Mouse (Mus musculus) fat pad, adult 2 months (tissue): Measurements from ENCODE around the gene Vsig4.
"Not testable (repeated sequence)": the region's sequence is repeated elsewhere in the genome, so short reads cannot be mapped to it uniquely, and the experiment has no call there.

Experiments used
- DNase-seq: peaks from one replicate; pipeline ENCODE4 v3.0.0-alpha.2; 2011; ENCODE audit warnings: low read depth, low spot score; ENCODE audit errors: extremely low read depth

Vsig4 gene

GRCm38 (mm10) chrX:96293338-96293737 lies at the start of gene Vsig4:
Gene Vsig4 (minus strand): TSS chrX:96293438.
- no peak for DNase-seq

GRCm38 (mm10) chrX:96339108-96339507 lies 45.9 kb upstream of the Vsig4 start:
- DNase-seq: no peak

- no peak for DNase-seq
Observed at GRCm38 (mm10) chrX:96329764-96330163, 36.5 kb upstream of the Vsig4 start.

- DNase-seq: no peak
Observed at GRCm38 (mm10) chrX:96256509-96256908, 36.7 kb downstream of the Vsig4 start.

- no peak for DNase-seq
Observed at GRCm38 (mm10) chrX:96239644-96240043, 53.6 kb downstream of the Vsig4 start.

GRCm38 (mm10) chrX:96239037-96239436 lies 54.2 kb downstream of the Vsig4 start:
- no peak for DNase-seq

GRCm38 (mm10) chrX:96235775-96236174 lies 57.5 kb downstream of the Vsig4 start:
- DNase-seq: no peak

GRCm38 (mm10) chrX:96227030-96227429 lies 66.2 kb downstream of the Vsig4 start:
- no peak for DNase-seq

- no peak for DNase-seq
Observed at GRCm38 (mm10) chrX:96225474-96225873, 67.8 kb downstream of the Vsig4 start.

GRCm38 (mm10) chrX:96224210-96224609 lies 69.0 kb downstream of the Vsig4 start:
- no peak for DNase-seq

GRCm38 (mm10) chrX:96218088-96218487 lies 75.2 kb downstream of the Vsig4 start:
- no peak for DNase-seq

- no peak for DNase-seq
Observed at GRCm38 (mm10) chrX:96206872-96207271, 86.4 kb downstream of the Vsig4 start.

GRCm38 (mm10) chrX:96205143-96205542 lies 88.1 kb downstream of the Vsig4 start:
- DNase-seq: not testable (repeated sequence)
